Mouse (Mus musculus) embryo, embryonic 10.5 days (tissue): ENCODE results near the gene Sept14.
"Not testable (repeated sequence)": the region's sequence is repeated elsewhere in the genome, so short reads cannot be mapped to it uniquely, and the experiment has no call there.

ENCODE experiments used
- DNase-seq: peaks from one replicate; pipeline ENCODE4 v3.0.0-alpha.2; 2015; ENCODE audit warnings: low spot score

Sept14 gene

DNA sequence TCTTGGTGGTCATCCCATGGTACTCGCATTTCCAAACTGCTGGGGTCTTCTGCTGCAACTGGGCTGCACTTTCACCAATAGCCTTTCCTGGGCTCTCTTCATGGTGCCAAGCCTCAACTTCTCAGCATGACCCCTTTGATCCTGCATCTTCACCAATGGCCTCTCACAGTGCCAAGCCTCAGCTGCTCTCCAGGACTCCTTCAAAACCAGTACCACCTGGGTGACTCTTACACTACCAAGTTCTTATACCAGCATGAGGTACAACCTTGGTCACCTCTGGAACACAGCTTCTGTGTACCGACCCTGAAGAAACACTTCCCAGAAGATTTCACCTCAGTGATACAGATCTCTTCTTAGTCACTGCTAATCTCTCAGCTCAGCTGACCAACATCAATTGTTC, at the start of gene Sept14:
Gene Sept14, minus strand, starts transcription at position 101 of the 400 bp plus-strand sequence.
- DNase-seq = no peak

GRCm38 (mm10) chr5:129756886-129757285, 48.6 kb upstream of the Sept14 start:
- no peak for DNase-seq

- no peak for DNase-seq
Measured at GRCm38 (mm10) chr5:129744050-129744449, 35.7 kb upstream of the Sept14 start.

GRCm38 (mm10) chr5:129742903-129743488, 34.7 kb upstream of the Sept14 start:
- DNase-seq = no peak

GRCm38 (mm10) chr5:129740976-129741375, 32.7 kb upstream of the Sept14 start:
- DNase-seq = peak; percentile 61

DNA sequence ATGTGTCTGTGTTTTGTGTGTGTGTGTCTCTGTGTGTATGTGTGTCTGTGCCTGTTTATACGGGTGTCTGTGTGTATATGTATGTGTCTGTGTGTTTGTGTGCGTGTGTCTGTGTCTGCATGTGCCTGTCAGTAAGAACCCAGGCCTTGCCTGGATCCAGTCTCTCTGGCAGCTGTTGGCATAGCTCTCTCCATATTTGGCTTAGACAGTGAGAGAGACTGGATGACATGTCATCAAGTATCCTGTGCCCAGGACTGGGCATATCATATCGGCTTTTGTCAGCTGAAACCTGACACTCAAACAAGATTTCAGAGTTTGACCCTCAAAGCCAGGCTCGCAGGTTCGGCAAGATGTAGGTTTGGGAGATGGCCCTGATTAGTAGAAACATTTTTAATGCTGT, 22.7 kb upstream of the Sept14 start:
- DNase-seq = no peak

DNA sequence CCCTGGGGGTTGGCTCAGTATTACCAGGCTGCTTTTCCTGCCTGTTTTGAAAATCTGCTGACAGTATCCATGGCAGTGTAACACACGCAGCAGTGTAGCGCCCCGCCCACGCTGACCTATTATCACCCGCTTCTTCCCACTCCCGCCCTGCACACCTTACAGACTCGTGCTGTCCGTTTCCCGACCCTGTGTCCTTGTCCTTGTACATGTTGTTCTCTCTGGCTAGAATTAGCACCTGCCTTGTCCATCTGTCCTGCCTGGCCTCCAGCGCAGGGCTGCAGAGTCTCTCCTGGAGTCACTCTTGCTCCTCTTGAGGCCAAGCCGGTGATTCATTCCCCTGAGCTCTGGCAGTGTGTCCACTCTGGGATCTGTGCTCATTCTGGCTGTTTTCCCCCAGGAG, 22.0 kb upstream of the Sept14 start:
- DNase-seq = no peak

GRCm38 (mm10) chr5:129729286-129729685, 21.0 kb upstream of the Sept14 start:
- DNase-seq = no peak

GRCm38 (mm10) chr5:129726784-129727183, 18.5 kb upstream of the Sept14 start:
- DNase-seq = no peak

- peak; percentile 41 for DNase-seq
Measured at GRCm38 (mm10) chr5:129725774-129726392, 17.6 kb upstream of the Sept14 start.

DNA sequence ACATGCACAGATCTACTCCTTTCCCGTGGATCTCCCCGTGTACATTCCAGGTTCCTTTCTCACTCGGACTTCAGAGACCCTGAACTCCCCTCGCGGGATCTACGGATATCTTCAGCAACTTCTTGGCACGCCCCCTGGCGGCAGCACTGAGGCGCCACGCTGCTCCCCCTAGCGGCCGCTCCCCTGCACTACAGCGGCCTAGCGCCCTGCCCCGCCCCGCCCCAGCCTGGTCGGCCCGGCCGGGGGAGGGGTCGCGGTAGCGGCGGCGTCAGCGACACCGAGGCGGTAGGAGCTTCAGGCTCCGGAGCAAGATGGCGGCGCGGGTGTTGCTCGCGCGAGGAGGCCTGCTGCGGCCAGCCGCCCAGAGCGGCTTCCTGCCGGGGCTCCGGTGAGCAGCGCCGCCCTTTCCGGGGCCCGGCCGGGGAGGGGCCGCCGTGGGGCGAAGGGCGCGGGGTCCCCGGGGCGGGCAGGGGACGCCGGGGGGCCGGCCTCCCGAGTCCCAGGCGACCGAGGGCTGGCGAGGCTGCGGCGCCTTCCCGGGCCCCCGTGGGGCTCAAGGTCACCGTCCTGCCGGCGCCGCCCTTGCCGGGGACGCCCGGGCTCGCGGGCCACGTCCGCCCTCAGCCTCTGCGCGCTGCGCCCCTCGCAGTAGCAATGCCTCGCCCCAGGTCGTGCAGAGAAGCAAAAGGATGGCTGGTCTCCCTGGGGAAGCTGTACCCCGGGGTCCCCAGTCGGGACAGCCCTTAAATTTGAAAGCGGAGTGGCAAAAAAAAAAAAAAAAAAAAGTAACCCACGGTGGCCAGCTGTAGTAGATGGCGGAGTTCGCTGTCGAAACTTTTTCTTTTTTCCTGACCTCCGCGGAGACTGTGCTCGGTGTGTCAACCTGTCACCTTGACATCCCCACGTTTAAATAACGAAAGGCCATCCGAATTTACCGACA, 16.8 kb upstream of the Sept14 start, which contains the start of gene Nipsnap2:
Gene Nipsnap2, plus strand, starts transcription at position 230 of the 940 bp plus-strand sequence.
- peak; percentile 93 for DNase-seq

DNA sequence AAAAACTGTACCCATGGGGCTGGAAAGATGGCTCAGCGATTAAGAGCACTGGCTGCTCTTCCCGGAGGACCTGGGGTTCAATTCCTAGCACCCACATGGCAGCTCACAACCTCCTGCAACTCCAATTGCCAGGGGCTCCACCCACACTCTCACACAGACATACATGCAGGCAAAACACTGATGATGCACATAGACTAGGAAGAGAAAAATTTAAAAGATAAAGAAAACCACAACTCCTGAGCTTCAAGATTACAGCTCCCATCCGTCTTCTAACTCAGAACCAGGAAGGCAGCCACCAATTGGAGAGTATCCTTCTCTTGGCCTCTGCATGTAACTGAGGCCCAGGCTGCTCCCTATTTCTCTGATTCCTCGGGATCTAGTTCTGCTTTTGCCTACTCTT, 16.0 kb upstream of the Sept14 start:
- no peak for DNase-seq

DNA sequence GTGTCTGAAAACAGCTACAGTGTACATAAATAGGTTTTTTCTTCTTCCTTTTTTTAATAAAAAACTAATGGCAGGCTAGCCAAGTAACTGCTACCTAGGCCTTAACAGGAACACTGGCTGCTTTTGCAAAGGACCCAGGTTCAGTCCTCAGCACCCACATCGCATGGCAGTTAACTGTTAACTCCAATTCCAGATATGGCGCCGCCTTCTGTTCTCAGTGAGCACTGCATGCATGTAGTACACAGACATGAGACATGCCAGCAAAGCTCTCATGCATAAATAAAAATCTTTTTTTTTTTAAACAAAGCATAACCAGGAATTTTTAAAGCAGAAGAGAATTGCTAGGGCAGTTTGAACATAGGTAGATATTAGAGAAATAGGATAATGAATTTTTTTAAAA, 11.9 kb upstream of the Sept14 start:
- DNase-seq = no peak

DNA sequence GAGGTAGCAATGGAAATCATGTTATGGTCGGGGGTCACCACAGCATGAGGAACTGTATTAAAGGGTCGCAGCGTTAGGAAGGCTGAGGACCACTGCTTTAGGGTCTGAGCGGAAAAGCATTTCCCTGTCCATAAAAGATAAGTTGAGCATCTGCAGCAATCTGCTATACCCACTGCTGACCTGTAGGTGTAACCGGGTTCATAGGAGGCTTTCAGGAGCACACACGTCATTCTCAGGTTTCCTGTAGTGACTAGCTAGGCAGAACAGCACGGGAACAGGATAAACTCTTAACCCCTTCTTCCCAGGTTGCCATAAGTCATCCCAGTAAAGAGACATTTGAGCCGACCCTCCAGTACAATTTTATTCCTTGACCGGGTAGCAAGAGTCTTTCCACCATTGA, 8.7 kb upstream of the Sept14 start:
- DNase-seq = no peak

- DNase-seq = peak; percentile 98
Measured at GRCm38 (mm10) chr5:129715326-129715861, 7.1 kb upstream of the Sept14 start, which contains the start of gene Mrps17. Mrps17 (plus strand) TSS chr5:129715497.

GRCm38 (mm10) chr5:129703368-129703767, 4.9 kb downstream of the Sept14 start:
- DNase-seq = no peak

GRCm38 (mm10) chr5:129701706-129702105, 6.6 kb downstream of the Sept14 start:
- no peak for DNase-seq

- DNase-seq = peak; percentile 8
Measured at GRCm38 (mm10) chr5:129700506-129700905, 7.8 kb downstream of the Sept14 start.

DNA sequence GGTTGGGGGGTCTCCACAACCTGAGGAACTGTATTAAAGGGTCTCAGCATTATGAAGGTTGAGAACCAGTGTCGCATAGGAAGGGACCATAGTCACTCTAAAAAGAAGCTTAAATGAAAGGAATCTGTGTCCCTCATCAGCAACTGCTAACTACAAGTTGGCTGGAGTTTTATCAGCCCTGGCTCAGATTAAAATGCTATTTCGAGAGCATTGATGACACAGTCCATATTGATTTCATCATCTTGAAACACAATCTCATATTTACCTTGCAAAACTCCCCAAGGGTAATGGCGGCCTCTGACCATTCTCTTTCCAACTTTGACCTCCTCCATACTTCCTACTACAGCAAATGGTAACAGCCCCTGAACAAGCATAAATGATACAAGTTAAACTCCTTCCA, 17.8 kb downstream of the Sept14 start:
- DNase-seq = no peak

- no peak for DNase-seq
Measured at GRCm38 (mm10) chr5:129687621-129688020, 20.7 kb downstream of the Sept14 start.

DNA sequence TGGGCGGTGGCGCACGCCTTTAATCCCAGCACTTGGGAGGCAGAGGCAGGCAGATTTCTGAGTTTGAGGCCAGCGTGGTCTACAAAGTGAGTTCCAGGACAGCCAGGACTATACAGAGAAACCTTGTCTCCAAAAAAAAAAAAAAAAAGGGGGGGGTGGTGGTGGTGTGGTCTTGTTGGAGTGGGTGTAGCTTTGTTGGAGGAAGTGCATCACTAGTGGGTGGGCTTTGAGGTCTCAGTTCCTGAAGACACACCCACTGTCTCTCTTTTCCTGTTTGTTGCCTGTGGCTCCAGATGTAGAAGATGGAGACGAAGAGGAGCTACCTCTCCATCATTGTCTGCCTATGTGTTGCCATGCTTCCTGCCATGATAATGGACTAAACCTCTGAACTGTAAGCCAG, 23.2 kb downstream of the Sept14 start:
- DNase-seq = not testable (repeated sequence)

DNA sequence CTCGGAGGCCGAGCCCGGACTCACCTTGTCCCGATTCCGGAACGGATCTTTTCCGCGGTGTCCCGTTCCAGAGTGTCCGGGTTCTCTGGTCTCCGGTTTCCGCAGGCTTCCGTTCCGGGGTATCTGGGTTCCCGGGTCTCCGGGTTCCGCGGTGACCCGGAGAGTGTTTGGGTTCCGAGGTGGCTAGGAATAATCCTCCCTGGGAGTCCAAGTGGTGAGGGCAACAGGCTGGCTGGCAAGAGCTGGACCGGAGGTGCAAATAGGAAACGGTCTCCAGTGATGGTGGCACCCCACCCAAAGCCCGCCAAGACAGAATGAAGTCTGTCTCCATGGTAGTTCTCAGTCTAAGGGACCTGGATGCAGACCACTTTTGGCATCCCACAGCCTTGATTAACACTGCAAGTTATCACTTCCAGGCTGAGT, 38.3 kb downstream of the Sept14 start, which contains the start of gene Zfp11:
Gene Zfp11, minus strand, starts transcription at position 64 of the 423 bp plus-strand sequence.
- DNase-seq = peak; percentile 88
